Mouse (Mus musculus): ENCODE data around the gene Arid1b. TPM values are rescaled to one million over a fixed set of nuclear protein-coding genes. Genes with fewer than 3 reads are reported as not detected.

The Arid1b gene
- polyA plus RNA-seq, 1 experiment from 2014 or later: 12.5 TPM

DNA sequence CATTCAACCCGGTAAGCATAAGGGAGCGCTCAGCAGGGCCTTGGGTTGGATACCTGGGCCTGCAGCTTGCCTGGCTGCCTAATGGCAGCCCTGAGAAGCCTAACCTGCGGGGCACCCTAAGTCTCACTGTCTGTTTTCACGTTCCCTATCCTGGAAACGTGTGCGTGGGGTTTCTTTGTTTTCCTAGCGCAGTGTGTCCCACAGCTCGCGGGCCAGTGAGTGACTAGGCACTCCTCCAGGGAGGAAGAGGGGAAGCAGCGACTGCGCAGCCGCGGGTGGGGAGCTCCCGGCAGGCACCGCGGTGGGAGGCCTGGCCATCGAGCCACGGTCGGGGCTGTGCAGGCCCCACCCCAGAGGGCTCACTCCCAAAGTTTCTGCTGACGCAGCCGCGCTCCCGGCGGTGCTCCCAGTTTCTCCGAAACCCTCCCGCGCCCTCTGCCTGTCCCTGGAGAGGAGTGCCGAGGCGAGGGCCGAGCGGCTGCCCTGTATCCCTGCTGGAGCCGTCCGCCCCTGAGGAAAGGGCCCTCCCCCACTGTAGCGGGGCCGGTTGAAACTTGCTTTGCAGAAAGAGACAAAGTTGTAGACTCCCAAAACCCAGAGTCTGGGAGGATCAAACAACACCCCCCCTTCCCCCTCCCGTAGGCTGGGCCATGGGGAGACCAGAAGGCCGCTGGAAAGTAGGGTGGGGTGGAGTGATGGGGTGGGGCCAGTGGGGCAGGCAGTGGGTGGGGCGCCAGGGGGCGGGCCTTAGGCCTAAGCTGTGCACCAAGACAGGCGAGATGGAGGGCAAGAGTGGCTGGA is 195.6 kb downstream of the Arid1b start:
- Histone ChIP-seq H3K9me3 (replicated peaks) (no peaks in the 10 kb centered on the region), H3K27me3 (ENCODE audit: low read depth, poor library complexity, severe bottlenecking) (no peaks in the 10 kb centered on the region), H3K4me1 (peaks cover 33% of the 10 kb centered on the region), H3K27ac (peak overlapping the region; percentile 97), H3K36me3 (no peaks in the 10 kb centered on the region), H3K4me3 (peak overlapping the region; percentile 63)
- DNase-seq (ENCODE audit: low spot score): peak; percentile 93
- WGBS: 2% methylated on average over 40 of the region's 40 CpGs

DNA sequence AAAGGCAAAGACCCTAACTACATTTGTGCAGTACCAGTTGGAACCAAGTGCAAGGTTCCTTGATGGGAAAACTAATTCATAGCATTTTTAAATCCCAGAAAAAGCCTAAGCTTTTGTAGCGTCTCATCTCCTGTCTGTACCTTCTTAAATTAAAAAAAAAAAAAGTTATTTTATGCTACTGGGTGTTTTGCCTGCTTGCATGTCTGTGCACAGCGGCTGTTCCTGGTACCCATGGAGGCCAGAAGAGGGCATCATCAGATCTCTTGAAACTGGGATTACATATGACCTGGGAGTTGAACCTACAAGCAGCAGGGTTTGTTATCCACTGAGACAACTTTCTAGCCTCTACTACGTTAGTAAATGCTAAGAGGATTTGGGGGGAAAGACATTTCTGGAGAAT is 196.2 kb downstream of the Arid1b start:
- H3K27me3 ChIP-seq (ENCODE audit: low read depth, poor library complexity, severe bottlenecking): no peaks in the 10 kb centered on the region
- H3K4me3 ChIP-seq: peak overlapping the region; percentile 63
- H3K4me1 ChIP-seq: peaks cover 32% of the 10 kb centered on the region
- H3K27ac ChIP-seq: peak overlapping the region; percentile 97
- no peak for DNase-seq (ENCODE audit: low spot score)
- no peaks in the 10 kb centered on the region for H3K36me3 ChIP-seq
- no peaks in the 10 kb centered on the region for H3K9me3 ChIP-seq (replicated peaks)
- WGBS: 34% methylated on average over 3 of the region's 3 CpGs

DNA sequence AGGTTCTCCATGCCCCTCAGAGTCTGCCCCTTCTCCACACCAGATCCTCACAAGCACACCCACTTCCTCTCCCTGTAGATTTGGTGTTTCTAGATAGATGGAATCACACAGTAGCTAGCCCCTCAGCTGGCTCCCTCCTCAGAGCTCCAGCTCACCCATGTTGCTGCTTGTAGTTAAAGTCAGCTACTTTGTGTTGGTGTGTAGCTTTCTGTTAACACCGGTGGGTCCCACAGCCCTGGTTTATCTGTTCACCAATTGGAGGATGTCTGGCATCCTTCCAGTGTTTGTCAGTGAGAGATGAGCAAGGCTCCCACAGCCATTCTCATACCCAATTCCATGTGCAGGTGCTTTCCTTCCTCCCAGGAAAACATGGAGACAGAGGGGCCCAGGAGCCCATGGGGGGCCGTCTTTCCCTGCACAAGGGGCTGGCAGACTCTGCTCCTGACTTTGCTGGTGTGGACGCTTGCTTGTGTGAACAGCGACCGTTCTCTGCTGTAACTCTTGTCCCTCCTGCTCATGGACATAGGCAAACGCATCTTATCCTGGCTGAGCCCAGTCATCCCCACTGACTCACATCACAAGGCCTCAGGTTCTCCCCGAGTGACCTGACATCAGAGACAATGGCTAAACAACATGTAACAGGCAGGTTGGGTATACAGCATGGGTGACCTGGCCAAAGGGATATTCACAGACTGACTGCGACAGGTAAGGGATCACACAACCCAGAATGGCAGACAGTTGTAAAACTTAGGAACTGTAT is 200.2 kb downstream of the Arid1b start:
- Histone ChIP-seq H3K36me3 (no peaks in the 10 kb centered on the region), H3K27me3 (ENCODE audit: low read depth, poor library complexity, severe bottlenecking) (no peaks in the 10 kb centered on the region), H3K9me3 (replicated peaks) (no peaks in the 10 kb centered on the region), H3K4me3 (no peak overlapping the region), H3K27ac (no peak overlapping the region), H3K4me1 (peaks cover 25% of the 10 kb centered on the region)
- WGBS: 85% methylated on average over 8 of the region's 8 CpGs
- DNase-seq (ENCODE audit: low spot score): no peak

DNA sequence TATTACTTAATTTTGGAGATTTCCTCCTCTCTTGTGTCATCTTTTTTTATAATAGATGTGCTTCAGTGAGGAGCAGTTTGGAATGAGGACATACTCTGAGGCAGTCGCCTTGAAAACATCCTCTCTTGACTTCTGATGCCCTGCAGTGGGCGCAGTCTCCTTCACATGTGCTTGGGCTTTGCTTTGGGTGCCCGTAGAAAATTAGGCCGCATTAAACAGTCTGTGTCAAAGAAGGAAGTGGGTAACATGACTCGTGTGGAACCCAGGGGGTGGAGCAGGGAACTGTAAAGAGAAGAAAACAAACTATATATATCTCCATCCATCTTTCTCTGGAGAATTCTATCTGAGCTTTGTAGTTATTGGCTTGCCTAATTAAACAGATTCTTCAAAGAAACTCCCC is 201.3 kb downstream of the Arid1b start:
- 74% methylated on average over 5 of the region's 5 CpGs for whole genome bisulfite sequencing
- H3K27ac ChIP-seq: no peak overlapping the region

DNA sequence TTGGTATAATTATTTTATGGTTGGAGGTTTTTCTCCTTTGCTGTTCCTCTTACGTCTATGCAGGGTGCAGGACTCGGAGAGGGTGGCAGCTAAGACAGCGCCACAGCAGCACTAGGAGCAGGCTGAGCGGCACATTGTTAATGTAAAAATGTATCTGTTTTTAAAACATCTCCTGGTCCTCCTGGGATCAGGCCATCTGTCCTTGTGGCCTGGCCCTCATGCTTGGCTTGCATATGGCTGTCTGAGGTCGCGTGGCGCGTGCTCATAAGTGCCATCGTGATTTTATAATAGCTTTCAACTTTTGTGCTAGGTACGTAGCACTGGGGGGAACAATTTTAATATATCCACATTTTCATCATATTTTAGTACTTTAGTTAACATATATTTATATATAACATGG is 201.9 kb downstream of the Arid1b start:
- no peak for DNase-seq (ENCODE audit: low spot score)
- Histone ChIP-seq H3K4me3 (no peak overlapping the region), H3K36me3 (no peaks in the 10 kb centered on the region), H3K27me3 (ENCODE audit: low read depth, poor library complexity, severe bottlenecking) (no peaks in the 10 kb centered on the region), H3K27ac (no peak overlapping the region), H3K4me1 (peaks cover 9% of the 10 kb centered on the region; the same call in 1 of the 2 replicates), H3K9me3 (replicated peaks) (no peaks in the 10 kb centered on the region)
- 94% methylated on average over 10 of the region's 10 CpGs for WGBS

More for the DNA sequence above, 201.3 kb downstream of the Arid1b start:
- H3K27me3 ChIP-seq (ENCODE audit: low read depth, poor library complexity, severe bottlenecking): no peaks in the 10 kb centered on the region
- H3K9me3 ChIP-seq (replicated peaks): no peaks in the 10 kb centered on the region
- H3K4me3 ChIP-seq: no peak overlapping the region
- H3K4me1 ChIP-seq: peaks cover 14% of the 10 kb centered on the region
- no peak for DNase-seq (ENCODE audit: low spot score)
- no peaks in the 10 kb centered on the region for H3K36me3 ChIP-seq

DNA sequence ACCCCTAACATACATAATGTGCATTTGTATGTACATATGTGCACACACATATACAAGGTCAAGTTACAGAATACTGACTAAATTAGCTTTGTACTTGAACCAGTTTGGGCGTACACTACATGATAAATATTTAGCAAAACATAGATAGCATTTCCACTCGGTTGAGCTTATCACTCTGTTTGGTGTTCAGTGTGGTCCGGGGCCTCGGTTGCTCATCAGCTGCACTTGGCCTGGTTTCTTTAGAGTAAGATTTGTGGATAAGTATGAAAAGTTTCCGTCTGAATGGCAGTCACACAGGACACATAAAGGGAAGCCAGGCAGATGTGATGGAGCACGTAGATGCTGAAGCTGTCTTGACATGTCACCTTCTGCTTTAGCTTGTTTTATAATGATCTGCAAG is 202.4 kb downstream of the Arid1b start:
- DNase-seq (ENCODE audit: low spot score): no peak
- no peak overlapping the region for H3K27ac ChIP-seq
- no peaks in the 10 kb centered on the region for H3K36me3 ChIP-seq
- 93% methylated on average over 6 of the region's 6 CpGs for WGBS
- no peaks in the 10 kb centered on the region for H3K27me3 ChIP-seq (ENCODE audit: low read depth, poor library complexity, severe bottlenecking)
- H3K9me3 ChIP-seq (replicated peaks): no peaks in the 10 kb centered on the region
- H3K4me1 ChIP-seq: peaks cover 9% of the 10 kb centered on the region; the same call in 1 of the 2 replicates
- H3K4me3 ChIP-seq: no peak overlapping the region

DNA sequence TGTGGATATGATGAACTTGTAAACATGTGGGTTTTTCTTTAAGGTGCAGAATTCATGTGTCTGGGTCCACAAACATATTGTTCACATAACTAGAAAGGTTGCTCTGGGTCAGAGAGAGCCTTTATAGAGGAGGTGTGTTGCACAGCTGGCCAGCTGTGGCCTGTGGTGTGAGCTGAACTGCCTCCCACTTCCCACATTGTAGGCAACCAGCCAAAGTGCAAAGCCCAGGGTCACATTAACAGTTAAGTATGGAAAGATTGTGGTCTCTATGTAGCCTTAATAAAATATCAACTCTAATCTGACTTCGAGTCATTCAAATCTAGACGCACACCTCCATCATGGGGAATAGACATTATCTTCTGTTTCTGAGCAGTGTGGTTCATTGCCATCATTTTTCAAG is 203.0 kb downstream of the Arid1b start:
- H3K36me3 ChIP-seq: no peaks in the 10 kb centered on the region
- DNase-seq (ENCODE audit: low spot score): no peak
- H3K4me1 ChIP-seq: peaks cover 13% of the 10 kb centered on the region; the same call in 1 of the 2 replicates
- H3K4me3 ChIP-seq: no peak overlapping the region
- WGBS: 94% methylated on average over 2 of the region's 2 CpGs
- no peaks in the 10 kb centered on the region for H3K27me3 ChIP-seq (ENCODE audit: low read depth, poor library complexity, severe bottlenecking)
- H3K9me3 ChIP-seq (replicated peaks): no peaks in the 10 kb centered on the region
- H3K27ac ChIP-seq: no peak overlapping the region

DNA sequence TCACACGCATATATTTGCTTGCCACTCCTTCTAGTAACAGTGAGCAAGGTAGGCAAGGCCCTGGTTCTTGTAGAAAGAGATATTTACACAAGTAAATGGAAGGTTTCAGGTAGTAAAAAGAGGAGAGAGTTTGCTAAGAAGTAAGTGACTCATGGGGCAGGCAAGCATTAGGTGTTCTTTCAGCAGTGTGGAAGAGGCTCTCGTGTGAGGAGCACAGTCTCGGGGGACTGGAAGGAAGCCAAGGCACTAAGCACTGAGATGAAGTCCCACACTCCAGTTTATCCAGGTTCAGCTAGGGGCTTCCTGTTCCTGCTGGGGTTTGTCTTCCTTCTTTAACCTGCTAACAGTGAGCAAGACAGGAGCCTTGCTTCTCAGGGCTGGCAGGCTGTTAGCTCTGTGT is 203.6 kb downstream of the Arid1b start:
- H3K27me3 ChIP-seq (ENCODE audit: low read depth, poor library complexity, severe bottlenecking): no peaks in the 10 kb centered on the region
- no peak overlapping the region for H3K4me3 ChIP-seq
- H3K36me3 ChIP-seq: no peaks in the 10 kb centered on the region
- DNase-seq (ENCODE audit: low spot score): no peak
- no peak overlapping the region for H3K27ac ChIP-seq
- H3K9me3 ChIP-seq (replicated peaks): no peaks in the 10 kb centered on the region
- 84% methylated on average over 3 of the region's 3 CpGs for WGBS
- peaks cover 19% of the 10 kb centered on the region; the same call in 1 of the 2 replicates for H3K4me1 ChIP-seq

DNA sequence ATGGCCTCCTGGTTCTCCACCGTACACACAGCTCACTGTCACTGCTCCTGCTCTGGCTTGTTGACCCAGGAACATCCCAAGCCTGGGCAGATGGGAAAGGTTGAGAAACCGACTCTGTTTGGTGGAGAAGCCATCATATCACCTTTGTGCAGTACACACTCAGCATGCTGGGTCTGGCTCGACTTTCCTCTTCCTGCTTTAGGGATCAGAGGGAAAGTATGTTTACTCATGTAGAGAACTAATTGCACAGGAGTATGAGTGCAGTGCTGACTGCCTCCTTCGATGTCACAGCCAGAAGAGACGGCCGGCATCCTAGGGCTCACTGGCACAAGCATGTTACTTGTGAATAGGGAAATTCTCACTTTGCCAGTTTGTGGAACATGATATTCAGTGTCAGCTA is 204.1 kb downstream of the Arid1b start:
- Histone ChIP-seq H3K4me3 (no peak overlapping the region), H3K27ac (no peak overlapping the region), H3K27me3 (ENCODE audit: low read depth, poor library complexity, severe bottlenecking) (no peaks in the 10 kb centered on the region), H3K36me3 (no peaks in the 10 kb centered on the region), H3K4me1 (peaks cover 19% of the 10 kb centered on the region; the same call in 1 of the 2 replicates), H3K9me3 (replicated peaks) (no peaks in the 10 kb centered on the region)
- 79% methylated on average over 6 of the region's 6 CpGs for WGBS
- no peak for DNase-seq (ENCODE audit: low spot score)

DNA sequence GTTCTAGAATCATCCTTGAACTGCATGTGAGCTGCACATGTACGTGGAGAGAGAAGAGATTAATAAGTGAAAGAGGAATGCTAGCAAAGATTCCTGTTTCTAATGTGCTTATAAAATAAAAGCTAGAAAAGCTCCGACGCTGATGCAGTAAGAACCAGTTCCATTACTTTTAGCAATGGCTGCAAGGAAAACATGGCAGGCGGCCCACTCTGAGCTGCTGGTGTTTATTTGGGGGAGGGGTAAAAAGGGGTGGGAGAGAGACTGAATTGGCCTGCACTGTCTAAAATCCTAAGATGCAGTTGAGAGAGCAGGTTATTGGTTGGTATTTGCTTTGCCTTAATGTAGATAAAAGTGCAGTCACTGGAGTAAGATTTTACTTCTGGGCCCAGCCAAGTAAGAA is 204.7 kb downstream of the Arid1b start:
- peaks cover 24% of the 10 kb centered on the region for H3K4me1 ChIP-seq

DNA sequence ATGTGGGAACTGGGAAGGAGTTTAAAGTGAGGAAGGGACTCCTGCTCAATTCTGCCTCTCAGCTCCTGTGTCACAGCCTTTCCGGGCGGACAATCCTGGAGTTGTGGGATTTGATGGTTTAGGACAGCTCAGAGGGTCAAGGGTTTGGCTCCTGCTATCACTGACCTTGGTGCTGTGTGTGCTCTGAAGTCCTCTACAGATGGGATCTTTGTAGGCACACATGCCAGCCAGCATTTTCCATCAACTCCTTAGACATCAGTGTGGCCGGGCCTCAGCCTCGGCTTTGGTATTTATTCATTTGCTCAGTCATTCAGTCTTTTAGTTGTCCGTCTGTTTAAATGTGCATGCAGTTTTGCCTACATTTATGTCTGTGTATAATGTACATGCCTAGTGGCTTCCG is 206.5 kb downstream of the Arid1b start:
- Histone ChIP-seq H3K27me3 (ENCODE audit: low read depth, poor library complexity, severe bottlenecking) (no peaks in the 10 kb centered on the region), H3K4me3 (no peak overlapping the region), H3K4me1 (peaks cover 29% of the 10 kb centered on the region), H3K36me3 (no peaks in the 10 kb centered on the region; the same call in 1 of the 2 replicates), H3K9me3 (replicated peaks) (no peaks in the 10 kb centered on the region), H3K27ac (no peak overlapping the region)
- no peak for DNase-seq (ENCODE audit: low spot score)
- 93% methylated on average over 6 of the region's 6 CpGs for WGBS

More for the DNA sequence above, 204.7 kb downstream of the Arid1b start:
- DNase-seq (ENCODE audit: low spot score): no peak
- H3K27ac ChIP-seq: no peak overlapping the region
- no peaks in the 10 kb centered on the region for H3K9me3 ChIP-seq (replicated peaks)
- H3K36me3 ChIP-seq: no peaks in the 10 kb centered on the region
- 84% methylated on average over 4 of the region's 4 CpGs for WGBS
- no peaks in the 10 kb centered on the region for H3K27me3 ChIP-seq (ENCODE audit: low read depth, poor library complexity, severe bottlenecking)
- H3K4me3 ChIP-seq: no peak overlapping the region

DNA sequence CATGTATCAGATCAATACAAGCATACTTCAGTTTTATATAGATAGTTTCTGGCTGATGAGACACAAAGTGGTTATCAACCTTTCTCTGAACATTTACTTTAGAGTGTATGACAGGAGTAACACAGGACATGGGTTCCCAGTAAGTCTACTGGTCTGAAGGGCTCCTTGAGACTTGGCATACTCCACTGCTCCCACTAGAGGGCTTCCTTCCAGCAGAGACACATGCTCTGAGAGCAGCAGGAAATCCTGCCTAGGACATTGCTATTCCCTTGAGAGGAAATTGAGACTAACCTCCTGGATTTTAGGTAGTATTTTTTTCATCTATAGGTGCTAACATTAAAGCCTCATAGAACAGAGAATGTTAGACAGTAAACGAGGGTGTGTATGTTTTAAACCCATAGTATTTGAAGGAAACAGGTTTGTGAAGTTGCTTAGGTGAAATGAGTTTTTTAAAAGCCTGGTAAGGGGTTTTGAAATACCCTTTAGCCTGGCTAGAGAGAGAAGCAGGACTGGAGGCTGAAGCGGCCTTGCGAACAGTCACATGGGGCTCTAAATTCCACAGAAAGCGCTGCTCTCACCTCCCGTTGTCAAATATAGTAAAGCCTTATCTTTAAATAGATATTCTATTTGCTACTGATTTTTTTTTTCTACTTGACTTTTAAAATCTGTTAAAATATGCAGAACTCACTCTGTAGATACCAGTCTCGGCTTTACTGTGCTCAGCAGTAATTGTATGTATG is 207.9 kb downstream of the Arid1b start:
- DNase-seq (ENCODE audit: low spot score): no peak
- no peaks in the 10 kb centered on the region for H3K9me3 ChIP-seq (replicated peaks)
- H3K4me1 ChIP-seq: peaks cover 42% of the 10 kb centered on the region
- H3K27ac ChIP-seq: no peak overlapping the region
- 85% methylated on average over 6 of the region's 6 CpGs for WGBS
- no peaks in the 10 kb centered on the region for H3K27me3 ChIP-seq (ENCODE audit: low read depth, poor library complexity, severe bottlenecking)
- H3K4me3 ChIP-seq: no peak overlapping the region
- H3K36me3 ChIP-seq: no peaks in the 10 kb centered on the region; the same call in 1 of the 2 replicates
